30 mouse cellular contexts compared by ENCODE assay signal in the genomic region with DNA sequence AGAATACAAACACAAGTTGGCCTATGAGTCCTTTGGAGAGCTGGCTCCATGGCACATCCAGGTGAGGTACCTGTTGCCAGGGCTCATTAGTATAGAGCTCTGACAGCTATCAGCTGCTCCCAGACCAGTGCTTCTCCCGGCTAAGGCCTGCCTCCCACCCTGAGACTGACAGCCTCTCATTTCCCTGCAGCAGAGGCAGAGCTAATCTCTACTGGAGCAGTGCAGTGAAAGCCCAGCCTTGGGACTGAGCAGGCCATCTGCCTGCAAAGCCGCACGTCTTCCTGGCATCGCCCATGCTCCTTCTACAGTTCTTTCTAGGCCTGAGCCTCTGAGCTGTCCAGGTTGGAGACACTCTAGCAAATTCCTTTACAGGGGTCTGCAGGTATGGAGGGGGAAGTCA. TPM values are rescaled to one million over a fixed set of nuclear protein-coding genes. Genes with fewer than 3 reads are reported as not detected.
A peak's percentile ranks its signal among the peaks of the same experiment; 100 is the strongest.
DNase-seq lines count a peak whose midpoint lies in the region; ATAC-seq and TF ChIP-seq lines count a peak whose summit lies in the region.
"Had no signal": no experiment of that assay in that cellular context is flagged by ENCODE, and none has a peak within 500 bp of the region (broad histone marks: within the 10 kb centered on the region; RNA-seq: fewer than 3 reads in every experiment).

No protein-coding gene starts in this region.

- H3K4me3 ChIP-seq in hindbrain, postnatal 0 days (ENCODE audit: low read length): no peak overlapping the region
- no peak overlapping the region for H3K4me3 ChIP-seq in hindbrain, embryonic 10.5 days
- H3K4me3 ChIP-seq in liver, embryonic 11.5 days (ENCODE audit: low read depth, low read length): no peak overlapping the region
- no peak overlapping the region for H3K4me3 ChIP-seq in liver, embryonic 14.5 days (ENCODE audit: insufficient read depth in 1 of 2, low read depth in 2 of 2, low read length in 2 of 2)
- no peak overlapping the region for H3K4me3 ChIP-seq in forebrain, embryonic 10.5 days
- H3K4me3 ChIP-seq: embryonic facial prominence, embryonic 12.5 days; embryonic facial prominence, embryonic 15.5 days; forebrain, embryonic 12.5 days; forebrain, embryonic 15.5 days; gastrocnemius, adult 2 months; heart, embryonic 12.5 days; heart, embryonic 15.5 days; hindbrain, embryonic 12.5 days; hindbrain, embryonic 15.5 days had no signal

- no peak for TF ChIP-seq CTCF in hindbrain, postnatal 0 days (IDR thresholded peaks at IDR 0.05; ENCODE audit: low read depth)
- no peak for TF ChIP-seq CTCF in liver, embryonic 14.5 days (IDR thresholded peaks at IDR 0.05; ENCODE audit: low read depth)

- WGBS in hindbrain, postnatal 0 days: 60% methylated on average over 4 of the region's 4 CpGs
- WGBS in hindbrain, embryonic 10.5 days: 82% methylated on average over 4 of the region's 4 CpGs
- 52% methylated on average over 4 of the region's 4 CpGs for WGBS in liver, embryonic 11.5 days
- 10% methylated on average over 4 of the region's 4 CpGs for WGBS in liver, embryonic 14.5 days (ENCODE audit: insufficient replicate concordance)
- 82% methylated on average over 4 of the region's 4 CpGs for WGBS in forebrain, embryonic 10.5 days

- H3K9ac ChIP-seq in hindbrain, postnatal 0 days (replicated peaks; ENCODE audit: low read length): no peak overlapping the region
- H3K9ac ChIP-seq in liver, embryonic 11.5 days (ENCODE audit: low read depth, low read length): no peak overlapping the region
- no peak overlapping the region for H3K9ac ChIP-seq in liver, embryonic 14.5 days (replicated peaks)
- H3K9ac ChIP-seq: embryonic facial prominence, embryonic 12.5 days; embryonic facial prominence, embryonic 15.5 days; forebrain, embryonic 12.5 days; forebrain, embryonic 15.5 days; heart, embryonic 12.5 days; heart, embryonic 15.5 days; hindbrain, embryonic 12.5 days; hindbrain, embryonic 15.5 days had no signal

- no peak for ATAC-seq in hindbrain, postnatal 0 days
- peak; percentile 66 for ATAC-seq in liver, embryonic 11.5 days (replicated peaks; ENCODE audit: low FRiP score)
- peak; percentile 45; the same call in 1 of the 2 replicates for ATAC-seq in liver, embryonic 14.5 days (ENCODE audit: insufficient read depth)
- peak; percentile 75 for ATAC-seq in megakaryocyte progenitor cell, adult 5-6 weeks (replicated peaks; ENCODE audit: poor library complexity)
- ATAC-seq: forebrain, embryonic 15.5 days; Patski had no signal

- no peak for TF ChIP-seq EP300 in liver, embryonic 14.5 days (IDR thresholded peaks at IDR 0.05; ENCODE audit: low read depth)

- H3K36me3 ChIP-seq in hindbrain, postnatal 0 days (ENCODE audit: insufficient read depth, low read length): no peaks in the 10 kb centered on the region
- H3K36me3 ChIP-seq in hindbrain, embryonic 10.5 days: no peaks in the 10 kb centered on the region
- H3K36me3 ChIP-seq in liver, embryonic 11.5 days (ENCODE audit: control insufficient read depth, insufficient read depth, low read length): no peaks in the 10 kb centered on the region
- H3K36me3 ChIP-seq in liver, embryonic 14.5 days (replicated peaks; ENCODE audit: control insufficient read depth, insufficient read depth, low read depth): no peaks in the 10 kb centered on the region
- H3K36me3 ChIP-seq in forebrain, embryonic 10.5 days (replicated peaks): no peaks in the 10 kb centered on the region
- H3K36me3 ChIP-seq: embryonic facial prominence, embryonic 12.5 days; embryonic facial prominence, embryonic 15.5 days; forebrain, embryonic 12.5 days; forebrain, embryonic 15.5 days; G1E; heart, embryonic 12.5 days; heart, embryonic 15.5 days; hindbrain, embryonic 12.5 days; hindbrain, embryonic 15.5 days had no signal

- no peaks in the 10 kb centered on the region for H3K27me3 ChIP-seq in hindbrain, postnatal 0 days (ENCODE audit: insufficient read depth, low read length)
- H3K27me3 ChIP-seq in hindbrain, embryonic 10.5 days (ENCODE audit: insufficient read depth, poor library complexity, severe bottlenecking): no peaks in the 10 kb centered on the region
- H3K27me3 ChIP-seq in liver, embryonic 11.5 days (replicated peaks; ENCODE audit: control insufficient read depth, insufficient read depth, low read length): no peaks in the 10 kb centered on the region
- H3K27me3 ChIP-seq in liver, embryonic 14.5 days (ENCODE audit: control insufficient read depth, insufficient read depth, low read length): no peaks in the 10 kb centered on the region
- no peaks in the 10 kb centered on the region for H3K27me3 ChIP-seq in forebrain, embryonic 10.5 days (ENCODE audit: poor library complexity, severe bottlenecking)
- H3K27me3 ChIP-seq: embryonic facial prominence, embryonic 12.5 days; embryonic facial prominence, embryonic 15.5 days; forebrain, embryonic 12.5 days; forebrain, embryonic 15.5 days; heart, embryonic 12.5 days; heart, embryonic 15.5 days; hindbrain, embryonic 12.5 days; hindbrain, embryonic 15.5 days had no signal

- H3K9me3 ChIP-seq in hindbrain, postnatal 0 days (ENCODE audit: low read length): no peaks in the 10 kb centered on the region
- no peaks in the 10 kb centered on the region for H3K9me3 ChIP-seq in hindbrain, embryonic 10.5 days
- no peaks in the 10 kb centered on the region for H3K9me3 ChIP-seq in liver, embryonic 11.5 days (ENCODE audit: control insufficient read depth, low read length)
- H3K9me3 ChIP-seq in liver, embryonic 14.5 days (ENCODE audit: control insufficient read depth, low read length): no peaks in the 10 kb centered on the region
- no peaks in the 10 kb centered on the region for H3K9me3 ChIP-seq in forebrain, embryonic 10.5 days
- H3K9me3 ChIP-seq: embryonic facial prominence, embryonic 12.5 days; embryonic facial prominence, embryonic 15.5 days; forebrain, embryonic 12.5 days; forebrain, embryonic 15.5 days; G1E; heart, embryonic 12.5 days; heart, embryonic 15.5 days; hindbrain, embryonic 12.5 days; hindbrain, embryonic 15.5 days had no signal

- peak; percentile 13 for DNase-seq in hindbrain, postnatal 0 days (ENCODE audit: low spot score)
- DNase-seq in hindbrain, embryonic 10.5 days (ENCODE audit: low spot score): no peak
- no peak for DNase-seq in liver, embryonic 11.5 days (ENCODE audit: low spot score)
- no peak for DNase-seq in liver, embryonic 14.5 days (ENCODE audit: low read depth in 3 of 3, low spot score in 3 of 3)
- no peak for DNase-seq in forebrain, embryonic 10.5 days (ENCODE audit: extremely low spot score, low spot score)
- no peak for DNase-seq in kidney, postnatal 14 days
- DNase-seq in frontal cortex, postnatal 36 days (ENCODE audit: low spot score in 2 of 2): no peak
- DNase-seq: adrenal gland, postnatal 10 days; adrenal gland, postnatal 36 days; B cell, adult 2 months; cerebellum, adult 18-20 months; cerebellum, adult 9-10 months; cerebellum, postnatal 14 days; gastrocnemius, adult 2 months; heart, postnatal 10 days; heart, postnatal 4 days had no signal

- H3K4me1 ChIP-seq in hindbrain, postnatal 0 days (ENCODE audit: insufficient read depth, low read length): no peaks in the 10 kb centered on the region
- peaks cover 9% of the 10 kb centered on the region for H3K4me1 ChIP-seq in hindbrain, embryonic 10.5 days (replicated peaks)
- H3K4me1 ChIP-seq in liver, embryonic 11.5 days (replicated peaks; ENCODE audit: control insufficient read depth, insufficient read depth, low read length): no peaks in the 10 kb centered on the region; the same call in 1 of the 2 replicates
- no peaks in the 10 kb centered on the region; a peak in 2 of 4 replicates for H3K4me1 ChIP-seq in liver, embryonic 14.5 days (replicated peaks; ENCODE audit: control insufficient read depth in 2 of 2, insufficient read depth in 2 of 2, low read length in 1 of 2)
- 0 out of 2 replicates have a peak, but pooled peaks cover 4% of the 10 kb centered on the region for H3K4me1 ChIP-seq in forebrain, embryonic 10.5 days
- H3K4me1 ChIP-seq: embryonic facial prominence, embryonic 12.5 days; embryonic facial prominence, embryonic 15.5 days; forebrain, embryonic 12.5 days; heart, embryonic 15.5 days; hindbrain, embryonic 12.5 days; hindbrain, embryonic 15.5 days had no signal

- H3K27ac ChIP-seq in hindbrain, postnatal 0 days: no peak overlapping the region
- H3K27ac ChIP-seq in hindbrain, embryonic 10.5 days: no peak overlapping the region
- H3K27ac ChIP-seq in liver, embryonic 11.5 days (ENCODE audit: low read depth, low read length): no peak overlapping the region
- H3K27ac ChIP-seq in liver, embryonic 14.5 days: no peak overlapping the region
- H3K27ac ChIP-seq in forebrain, embryonic 10.5 days: no peak overlapping the region
- H3K27ac ChIP-seq: embryonic facial prominence, embryonic 12.5 days; embryonic facial prominence, embryonic 15.5 days; forebrain, embryonic 12.5 days; forebrain, embryonic 15.5 days; gastrocnemius, adult 2 months; heart, embryonic 15.5 days; hindbrain, embryonic 12.5 days; hindbrain, embryonic 15.5 days had no signal

- no peak overlapping the region for H3K4me2 ChIP-seq in hindbrain, postnatal 0 days (ENCODE audit: low read depth, low read length)
- no peak overlapping the region for H3K4me2 ChIP-seq in liver, embryonic 11.5 days
- no peak overlapping the region for H3K4me2 ChIP-seq in liver, embryonic 14.5 days (ENCODE audit: low read depth)
- H3K4me2 ChIP-seq: embryonic facial prominence, embryonic 12.5 days; embryonic facial prominence, embryonic 15.5 days; forebrain, embryonic 12.5 days; forebrain, embryonic 15.5 days; heart, embryonic 12.5 days; heart, embryonic 15.5 days; hindbrain, embryonic 12.5 days; hindbrain, embryonic 15.5 days had no signal

RNA-seq across cellular contexts. Expression of gene Dhrs2, which starts 51.2 kb away (rescaled TPM):
- total RNA-seq in hindbrain, postnatal 0 days (2014; rRNA removed): 1.7 TPM in 1 of 2 replicates, not detected in the other
- polyA plus RNA-seq in hindbrain, postnatal 0 days (2015; fragmentation: Nextera tagmentation; extraction: Ambion mirVana): 1.6 and 2.0 TPM in 2 replicates
- polyA plus RNA-seq in hindbrain, embryonic 10.5 days (2016; fragmentation: Nextera tagmentation; extraction: Ambion mirVana): not detected in 2 replicates
- polyA plus RNA-seq in liver, embryonic 11.5 days (2014; fragmentation: Nextera tagmentation; extraction: Ambion mirVana): 0.22 TPM in 1 of 2 replicates, not detected in the other
- polyA plus RNA-seq in liver, embryonic 14.5 days (2012; rRNA removed): 0.06 TPM in 1 of 2 replicates, not detected in the other
- 0.14 TPM in 1 of 2 replicates, not detected in the other for polyA plus RNA-seq in liver, embryonic 14.5 days (2014; fragmentation: Nextera tagmentation; extraction: Ambion mirVana)
- total RNA-seq in megakaryocyte progenitor cell, adult 5-6 weeks (2015): not detected in 2 replicates
- total RNA-seq in megakaryocyte progenitor cell, adult 5-6 weeks (2017): not detected in 2 replicates
- polyA plus RNA-seq in forebrain, embryonic 10.5 days (2016; fragmentation: Nextera tagmentation; extraction: Ambion mirVana): not detected in 2 replicates
- total RNA-seq: adrenal gland, adult 18-20 months; adrenal gland, postnatal 36 days; CH12.LX; G1E; gastrocnemius, adult 2 months; heart, adult 8-10 months; heart, postnatal 10 days; heart, postnatal 4 days had no signal
- polyA plus RNA-seq: G1E; heart, embryonic 12.5 days; heart, embryonic 15.5 days; Patski had no signal
